Mouse (Mus musculus): ENCODE data around the gene Rbm48. TPM values are rescaled to one million over a fixed set of nuclear protein-coding genes. Genes with fewer than 3 reads are reported as not detected.

Gene Rbm48
- polyA plus RNA-seq, 1 experiment from 2014 or later: 15.1 TPM

- no peak overlapping the region for H3K9ac ChIP-seq
- no peak overlapping the region for H3K4me2 ChIP-seq (replicated peaks)
- 0 out of 2 replicates have a peak, but pooled peaks cover 3% of the 10 kb centered on the region for H3K4me1 ChIP-seq
- no peaks in the 10 kb centered on the region for H3K9me3 ChIP-seq
- WGBS: 94% methylated on average over 3 of the region's 3 CpGs
- H3K4me3 ChIP-seq: no peak overlapping the region
- H3K27me3 ChIP-seq (replicated peaks): no peaks in the 10 kb centered on the region
- peaks cover 11% of the 10 kb centered on the region for H3K36me3 ChIP-seq
- H3K27ac ChIP-seq: no peak overlapping the region
- no peak for ATAC-seq (ENCODE audit: low FRiP score, low read depth)
Observed at GRCm38 (mm10) chr5:3600790-3601189, 4.4 kb upstream of the Rbm48 start.

DNA sequence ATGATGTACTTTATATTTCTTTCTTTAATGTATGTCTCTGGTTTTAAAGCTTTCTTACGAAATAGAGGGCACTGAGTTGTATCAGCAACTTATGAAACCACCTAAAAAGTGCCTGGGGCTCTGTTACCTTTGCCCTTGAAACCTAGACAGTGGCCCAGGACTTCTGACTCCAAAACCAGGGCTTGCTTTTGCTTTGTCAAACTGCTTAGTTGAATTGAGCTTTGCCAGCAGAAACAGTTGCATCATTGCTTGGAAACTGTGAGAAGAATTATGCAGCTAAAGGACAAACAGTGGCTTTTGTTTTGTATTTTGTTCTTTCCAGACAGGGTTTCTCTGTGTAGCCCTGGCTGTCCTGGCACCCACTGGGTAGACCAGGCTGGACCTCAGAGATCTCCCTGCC is 3.9 kb upstream of the Rbm48 start:
- Histone ChIP-seq H3K36me3 (peaks cover 7% of the 10 kb centered on the region; the same call in 1 of the 2 replicates), H3K27me3 (replicated peaks) (no peaks in the 10 kb centered on the region), H3K27ac (no peak overlapping the region), H3K4me1 (peaks cover 6% of the 10 kb centered on the region), H3K9ac (no peak overlapping the region), H3K4me3 (no peak overlapping the region), H3K4me2 (replicated peaks) (no peak overlapping the region), H3K9me3 (no peaks in the 10 kb centered on the region)
- no peak for ATAC-seq (ENCODE audit: low FRiP score, low read depth)
- 83% methylated on average over 1 of the region's 1 CpGs for WGBS

- no peak overlapping the region for H3K4me2 ChIP-seq (replicated peaks)
- no peaks in the 10 kb centered on the region for H3K9me3 ChIP-seq
- no peak for ATAC-seq (ENCODE audit: low FRiP score, low read depth)
- 93% methylated on average over 5 of the region's 5 CpGs for WGBS
- H3K36me3 ChIP-seq: no peaks in the 10 kb centered on the region
- no peaks in the 10 kb centered on the region for H3K27me3 ChIP-seq (replicated peaks)
- no peak overlapping the region for H3K4me3 ChIP-seq
- peaks cover 15% of the 10 kb centered on the region for H3K4me1 ChIP-seq
- H3K9ac ChIP-seq: no peak overlapping the region
- H3K27ac ChIP-seq: no peak overlapping the region
Observed at GRCm38 (mm10) chr5:3598766-3599165, 2.4 kb upstream of the Rbm48 start.

DNA sequence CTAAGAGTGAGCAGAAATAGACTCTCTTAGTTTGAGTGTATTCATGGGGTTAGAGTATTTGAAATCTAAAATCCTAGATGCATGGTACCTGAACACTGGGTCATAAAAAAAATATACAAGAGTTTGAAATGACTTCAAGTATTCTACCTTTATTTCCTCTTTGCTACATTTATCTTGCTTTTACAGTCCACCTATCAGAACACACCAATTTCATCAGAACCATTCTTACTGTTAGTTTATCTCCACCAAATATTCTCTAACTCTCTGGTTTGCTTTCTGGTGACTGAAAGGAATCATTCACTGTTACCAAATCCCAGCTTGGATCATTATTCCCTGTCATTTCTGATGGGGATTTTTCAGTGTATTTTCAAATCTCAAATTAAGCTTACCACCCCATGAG is 786 bp upstream of the Rbm48 start:
- no peak for ATAC-seq (ENCODE audit: low FRiP score, low read depth)
- peak overlapping the region; percentile 70; the same call in 1 of the 2 replicates for H3K4me3 ChIP-seq
- H3K4me2 ChIP-seq (replicated peaks): peak overlapping the region; percentile 57
- 0 out of 2 replicates have a peak, but pooled peaks cover under 1% of the 10 kb centered on the region for H3K36me3 ChIP-seq
- no peaks in the 10 kb centered on the region for H3K27me3 ChIP-seq (replicated peaks)
- no peaks in the 10 kb centered on the region for H3K9me3 ChIP-seq
- H3K4me1 ChIP-seq: peaks cover 15% of the 10 kb centered on the region
- no peak overlapping the region for H3K27ac ChIP-seq
- peak overlapping the region; percentile 62; the same call in 1 of the 2 replicates for H3K9ac ChIP-seq

- Histone ChIP-seq H3K36me3 (peaks cover 14% of the 10 kb centered on the region), H3K27me3 (replicated peaks) (no peaks in the 10 kb centered on the region), H3K27ac (no peak within 1 kb of the TSS), H3K9me3 (no peaks in the 10 kb centered on the region), H3K4me1 (peaks cover 15% of the 10 kb centered on the region), H3K4me3 (peak within 1 kb of the TSS; percentile 70), H3K9ac (peak within 1 kb of the TSS; percentile 66), H3K4me2 (replicated peaks) (peak within 1 kb of the TSS; percentile 88)
- ATAC-seq (ENCODE audit: low FRiP score, low read depth): peak; percentile 98
- under 1% methylated on average over 50 of the region's 50 CpGs for WGBS
Observed at GRCm38 (mm10) chr5:3595693-3596398, 539 bp downstream of the Rbm48 start, which contains the start of gene Pex1. Gene Pex1, plus strand, starts transcription at chr5:3596066.

GRCm38 (mm10) chr5:3579066-3579465 is 17.3 kb downstream of the Rbm48 start:
- Histone ChIP-seq H3K9ac (no peak overlapping the region), H3K4me2 (replicated peaks) (no peak overlapping the region), H3K36me3 (peaks cover 81% of the 10 kb centered on the region), H3K27ac (no peak overlapping the region), H3K4me1 (no peaks in the 10 kb centered on the region), H3K27me3 (replicated peaks) (no peaks in the 10 kb centered on the region), H3K9me3 (0 out of 2 replicates have a peak, but pooled peaks cover 4% of the 10 kb centered on the region), H3K4me3 (no peak overlapping the region)
- ATAC-seq (ENCODE audit: low FRiP score, low read depth): no peak
- WGBS: 96% methylated on average over 7 of the region's 7 CpGs

GRCm38 (mm10) chr5:3577939-3578338 is 18.4 kb downstream of the Rbm48 start:
- 89% methylated on average over 2 of the region's 2 CpGs for WGBS
- H3K9me3 ChIP-seq: 0 out of 2 replicates have a peak, but pooled peaks cover 4% of the 10 kb centered on the region
- no peak for ATAC-seq (ENCODE audit: low FRiP score, low read depth)
- H3K4me2 ChIP-seq (replicated peaks): no peak overlapping the region
- no peaks in the 10 kb centered on the region for H3K4me1 ChIP-seq
- H3K9ac ChIP-seq: no peak overlapping the region
- no peaks in the 10 kb centered on the region for H3K27me3 ChIP-seq (replicated peaks)
- peaks cover 82% of the 10 kb centered on the region for H3K36me3 ChIP-seq
- H3K27ac ChIP-seq: no peak overlapping the region
- no peak overlapping the region for H3K4me3 ChIP-seq

DNA sequence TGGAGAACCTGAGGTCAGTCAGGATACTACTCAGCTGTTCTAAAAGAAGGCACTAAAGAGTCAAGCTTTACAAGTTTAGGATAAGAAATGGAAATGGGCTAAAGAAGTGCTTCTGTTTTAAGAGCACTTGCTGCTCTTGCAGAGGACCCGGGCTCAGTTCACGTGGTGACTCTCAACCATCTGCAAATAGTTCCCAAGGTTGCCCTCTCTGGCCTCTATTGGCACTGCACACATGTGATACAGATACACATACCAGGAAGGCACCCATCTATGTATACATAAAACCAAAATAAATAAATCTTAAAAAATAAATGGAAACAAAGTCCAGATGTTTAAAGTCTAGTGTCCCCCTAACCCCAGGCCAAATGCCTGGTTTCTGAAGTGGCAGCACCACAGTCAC is 21.6 kb downstream of the Rbm48 start:
- H3K4me1 ChIP-seq: no peaks in the 10 kb centered on the region
- no peak overlapping the region for H3K4me2 ChIP-seq (replicated peaks)
- no peak overlapping the region for H3K4me3 ChIP-seq
- WGBS: 93% methylated on average over 2 of the region's 2 CpGs
- 0 out of 2 replicates have a peak, but pooled peaks cover 4% of the 10 kb centered on the region for H3K9me3 ChIP-seq
- no peaks in the 10 kb centered on the region for H3K27me3 ChIP-seq (replicated peaks)
- peaks cover 95% of the 10 kb centered on the region for H3K36me3 ChIP-seq
- H3K9ac ChIP-seq: no peak overlapping the region
- ATAC-seq (ENCODE audit: low FRiP score, low read depth): no peak
- H3K27ac ChIP-seq: no peak overlapping the region

DNA sequence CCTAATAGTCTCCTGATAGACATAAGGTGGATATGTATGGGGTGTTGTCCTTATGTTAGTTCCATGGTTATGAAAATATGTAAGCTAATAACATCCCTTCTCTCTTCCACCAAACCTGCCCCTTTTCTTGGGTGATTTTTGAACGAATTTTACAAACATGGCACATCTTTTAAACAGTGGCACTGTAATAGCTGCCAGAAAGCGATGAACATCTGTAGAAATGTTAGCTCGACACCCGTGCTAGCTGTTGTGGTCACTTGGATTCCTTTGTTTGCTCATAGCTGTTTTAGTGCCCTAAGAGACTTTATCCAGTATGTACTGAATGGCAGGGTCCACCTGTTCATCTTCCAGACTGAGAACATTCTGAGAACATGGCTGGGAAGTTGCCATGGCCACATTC is 25.1 kb downstream of the Rbm48 start, which contains the start of gene 1700109H08Rik:
Gene 1700109H08Rik, plus strand, starts transcription at position 301 of the 400 bp plus-strand sequence.
- no peak within 1 kb of the TSS for H3K27ac ChIP-seq
- ATAC-seq (ENCODE audit: low FRiP score, low read depth): no peak
- peaks cover 85% of the 10 kb centered on the region for H3K36me3 ChIP-seq
- H3K27me3 ChIP-seq (replicated peaks): no peaks in the 10 kb centered on the region
- H3K4me3 ChIP-seq: no peak within 1 kb of the TSS
- no peaks in the 10 kb centered on the region for H3K4me1 ChIP-seq
- H3K9me3 ChIP-seq: 0 out of 2 replicates have a peak, but pooled peaks cover 4% of the 10 kb centered on the region
- H3K9ac ChIP-seq: no peak within 1 kb of the TSS
- H3K4me2 ChIP-seq (replicated peaks): no peak within 1 kb of the TSS
- 96% methylated on average over 4 of the region's 4 CpGs for WGBS

DNA sequence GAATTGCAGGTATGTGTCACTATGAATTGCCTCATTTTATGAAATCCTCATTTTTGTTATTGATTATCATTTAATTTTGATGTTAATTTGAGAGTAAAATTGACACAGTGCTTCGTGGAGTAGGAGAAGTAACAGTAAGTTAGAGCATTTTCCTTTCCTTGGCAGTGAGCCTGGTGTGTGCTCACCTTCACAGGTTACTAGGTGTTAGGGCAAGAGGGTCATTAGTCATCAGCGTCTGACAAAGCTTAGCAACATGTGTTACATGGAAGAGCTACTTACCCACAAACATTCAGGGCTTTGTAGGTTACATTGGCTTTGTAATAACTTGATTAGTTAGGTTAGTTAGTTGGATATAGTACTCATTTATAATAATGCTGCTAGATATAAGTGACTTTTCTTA is 42.2 kb downstream of the Rbm48 start:
- ATAC-seq (ENCODE audit: low FRiP score, low read depth): no peak
- H3K4me2 ChIP-seq (replicated peaks): no peak overlapping the region

DNA sequence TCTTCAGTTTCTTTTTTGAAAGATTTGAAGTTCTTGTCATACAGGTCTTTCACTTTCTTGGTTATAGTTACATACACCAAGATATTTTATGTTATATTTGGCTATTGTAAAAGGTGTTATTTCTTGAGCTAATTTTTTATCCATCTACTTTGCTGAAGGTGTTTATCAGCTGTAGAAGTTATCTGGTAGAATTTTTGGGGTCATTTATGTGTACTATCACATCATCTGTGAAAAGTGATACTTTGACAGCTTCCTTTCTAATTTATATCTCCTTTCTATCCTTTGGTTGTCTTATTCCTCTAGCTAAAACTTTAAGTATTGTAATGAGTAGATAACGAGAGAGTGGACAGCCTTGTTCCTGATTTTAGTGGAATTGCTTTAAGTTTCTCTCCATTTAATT is 44.9 kb downstream of the Rbm48 start:
- WGBS: 93% methylated on average over 1 of the region's 1 CpGs
- Histone ChIP-seq H3K4me2 (replicated peaks) (no peak overlapping the region), H3K4me3 (no peak overlapping the region), H3K4me1 (no peaks in the 10 kb centered on the region), H3K27ac (no peak overlapping the region), H3K27me3 (replicated peaks) (no peaks in the 10 kb centered on the region), H3K36me3 (peaks cover 14% of the 10 kb centered on the region), H3K9ac (no peak overlapping the region), H3K9me3 (no peaks in the 10 kb centered on the region)
- no peak for ATAC-seq (ENCODE audit: low FRiP score, low read depth)

More for the DNA sequence above, 42.2 kb downstream of the Rbm48 start:
- no peaks in the 10 kb centered on the region for H3K4me1 ChIP-seq
- H3K9me3 ChIP-seq: no peaks in the 10 kb centered on the region
- no peaks in the 10 kb centered on the region for H3K27me3 ChIP-seq (replicated peaks)
- H3K36me3 ChIP-seq: peaks cover 27% of the 10 kb centered on the region
- no peak overlapping the region for H3K4me3 ChIP-seq
- WGBS: 95% methylated on average over 2 of the region's 2 CpGs
- H3K9ac ChIP-seq: no peak overlapping the region
- no peak overlapping the region for H3K27ac ChIP-seq

DNA sequence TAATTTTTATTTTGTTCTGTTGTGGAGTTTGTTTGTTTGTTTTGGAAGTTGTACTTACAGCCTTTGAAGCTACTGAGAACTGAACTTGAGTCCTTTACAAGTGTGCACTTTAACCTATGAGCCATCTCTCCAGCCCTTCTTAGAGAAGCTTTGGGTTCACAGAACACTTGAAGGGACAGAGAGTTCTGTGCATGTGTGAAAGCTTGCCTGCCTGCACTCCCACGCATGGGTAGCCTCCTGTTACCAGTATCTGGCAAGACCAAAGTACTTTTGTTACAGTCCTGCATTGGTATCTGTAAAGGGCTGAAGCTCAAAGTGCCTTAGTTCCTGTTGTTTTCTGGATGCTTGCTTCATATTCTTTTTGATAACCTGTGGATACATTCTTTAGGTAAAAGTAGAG is 50.2 kb downstream of the Rbm48 start:
- Histone ChIP-seq H3K4me2 (replicated peaks) (no peak overlapping the region), H3K9me3 (no peaks in the 10 kb centered on the region), H3K27ac (no peak overlapping the region), H3K9ac (no peak overlapping the region), H3K4me1 (peaks cover 12% of the 10 kb centered on the region), H3K4me3 (no peak overlapping the region), H3K36me3 (peaks cover 4% of the 10 kb centered on the region; the same call in 1 of the 2 replicates), H3K27me3 (replicated peaks) (no peaks in the 10 kb centered on the region)
- 87% methylated on average over 1 of the region's 1 CpGs for WGBS
- no peak for ATAC-seq (ENCODE audit: low FRiP score, low read depth)

DNA sequence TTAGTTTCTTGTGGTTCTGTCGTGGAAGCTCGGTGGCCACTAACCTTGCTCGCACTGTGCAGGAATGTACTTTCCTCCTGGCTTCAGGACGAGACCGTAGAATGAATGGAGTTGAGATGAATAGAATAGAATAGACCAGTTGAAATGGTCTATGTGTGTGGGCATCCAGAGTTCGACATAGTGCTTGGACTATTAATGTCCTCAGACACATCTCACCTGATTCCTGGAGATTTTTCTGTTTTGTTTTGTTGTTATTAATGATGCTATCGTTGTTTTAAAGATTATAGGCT is 52.0 kb downstream of the Rbm48 start:
- peaks cover 4% of the 10 kb centered on the region; the same call in 1 of the 2 replicates for H3K36me3 ChIP-seq
- H3K4me3 ChIP-seq: peak overlapping the region; percentile 87
- H3K4me1 ChIP-seq: peaks cover 12% of the 10 kb centered on the region
- H3K4me2 ChIP-seq (replicated peaks): peak overlapping the region; percentile 74
- H3K27me3 ChIP-seq (replicated peaks): no peaks in the 10 kb centered on the region
- H3K9ac ChIP-seq: peak overlapping the region; percentile 82
- 11% methylated on average over 7 of the region's 7 CpGs for WGBS
- no peak overlapping the region for H3K27ac ChIP-seq
- H3K9me3 ChIP-seq: no peaks in the 10 kb centered on the region
- peak; percentile 35 for ATAC-seq (ENCODE audit: low FRiP score, low read depth)

Measured in neural tube, embryonic 12.5 days (tissue).